In genomic region chr8:120307528-120307927, GRCm38 (mm10) we compare ENCODE assay signal across 11 mouse cellular contexts.
DNase-seq lines count a peak whose midpoint lies in the region; ATAC-seq and TF ChIP-seq lines count a peak whose summit lies in the region.
"Had no signal": no experiment of that assay in that cellular context is flagged by ENCODE, and none has a peak within 500 bp of the region (broad histone marks: within the 10 kb centered on the region; RNA-seq: fewer than 3 reads in every experiment).

No protein-coding gene starts in this region.

- H3K36me3 ChIP-seq in forebrain, embryonic 14.5 days (ENCODE audit: control insufficient read depth, insufficient read depth, low read length): no peaks in the 10 kb centered on the region
- H3K36me3 ChIP-seq in intestine, embryonic 16.5 days (ENCODE audit: control insufficient read depth, insufficient read depth, low read length): no peaks in the 10 kb centered on the region
- no peaks in the 10 kb centered on the region for H3K36me3 ChIP-seq in neural tube, embryonic 14.5 days (ENCODE audit: control insufficient read depth, insufficient read depth, low read length)
- H3K36me3 ChIP-seq: limb, embryonic 13.5 days; stomach, embryonic 15.5 days had no signal

- WGBS in forebrain, embryonic 14.5 days: 38% methylated on average over 11 of the region's 11 CpGs
- WGBS in intestine, embryonic 16.5 days: 58% methylated on average over 11 of the region's 11 CpGs
- 40% methylated on average over 11 of the region's 11 CpGs for WGBS in neural tube, embryonic 14.5 days

- H3K27ac ChIP-seq in layer of hippocampus, adult 2 months: peak overlapping the region; percentile 88
- peak overlapping the region; percentile 84 for H3K27ac ChIP-seq in forebrain, embryonic 14.5 days (ENCODE audit: low read depth, low read length)
- H3K27ac ChIP-seq in intestine, embryonic 16.5 days (ENCODE audit: low read length): no peak overlapping the region
- peak overlapping the region; percentile 70 for H3K27ac ChIP-seq in neural tube, embryonic 14.5 days (ENCODE audit: low read depth, low read length)

- no peak overlapping the region for H3K4me3 ChIP-seq in layer of hippocampus, adult 2 months
- H3K4me3 ChIP-seq in forebrain, embryonic 14.5 days (ENCODE audit: low read depth, low read length): no peak overlapping the region
- no peak overlapping the region for H3K4me3 ChIP-seq in intestine, embryonic 16.5 days (ENCODE audit: low read length)
- H3K4me3 ChIP-seq in neural tube, embryonic 14.5 days (ENCODE audit: low read depth, low read length): no peak overlapping the region
- H3K4me3 ChIP-seq: limb, embryonic 13.5 days; myocyte; stomach, embryonic 15.5 days had no signal

- DNase-seq in layer of hippocampus, adult 2 months (ENCODE audit: low spot score in 2 of 2): no peak
- DNase-seq in layer of hippocampus, adult 9-11 months: no peak
- no peak for DNase-seq in forebrain, embryonic 14.5 days (ENCODE audit: low spot score)
- no peak for DNase-seq in embryo, embryonic 11 days
- DNase-seq in right cerebral cortex, postnatal 36 days (ENCODE audit: low spot score in 2 of 2): no peak
- DNase-seq: right cerebral cortex, postnatal 14 days had no signal

- H3K4me2 ChIP-seq in forebrain, embryonic 14.5 days (ENCODE audit: low read length): 0 out of 2 replicates have a peak overlapping the region, but pooled peaks have one; percentile 4
- no peak overlapping the region for H3K4me2 ChIP-seq in intestine, embryonic 16.5 days (ENCODE audit: low read depth, low read length)
- no peak overlapping the region for H3K4me2 ChIP-seq in neural tube, embryonic 14.5 days (ENCODE audit: low read depth, low read length)
- H3K4me2 ChIP-seq: limb, embryonic 13.5 days; stomach, embryonic 15.5 days had no signal

- peaks cover 53% of the 10 kb centered on the region for H3K4me1 ChIP-seq in forebrain, embryonic 14.5 days (ENCODE audit: control insufficient read depth, insufficient read depth, low read length)
- peaks cover 45% of the 10 kb centered on the region for H3K4me1 ChIP-seq in intestine, embryonic 16.5 days (ENCODE audit: control insufficient read depth, insufficient read depth, low read length)
- H3K4me1 ChIP-seq in neural tube, embryonic 14.5 days (ENCODE audit: control insufficient read depth, insufficient read depth, low read length): peaks cover 48% of the 10 kb centered on the region

- no peaks in the 10 kb centered on the region for H3K27me3 ChIP-seq in forebrain, embryonic 14.5 days (replicated peaks; ENCODE audit: control insufficient read depth, insufficient read depth, low read length)
- H3K27me3 ChIP-seq in intestine, embryonic 16.5 days (replicated peaks; ENCODE audit: control insufficient read depth, insufficient read depth, low read length): no peaks in the 10 kb centered on the region
- no peaks in the 10 kb centered on the region for H3K27me3 ChIP-seq in neural tube, embryonic 14.5 days (ENCODE audit: control insufficient read depth, insufficient read depth, low read length)
- H3K27me3 ChIP-seq: limb, embryonic 13.5 days had no signal

- ATAC-seq in forebrain, embryonic 14.5 days: peak; percentile 1; the same call in 1 of the 2 replicates
- peak; percentile 14; the same call in 1 of the 2 replicates for ATAC-seq in intestine, embryonic 16.5 days
- ATAC-seq in neural tube, embryonic 14.5 days (ENCODE audit: low read depth): no peak

- H3K9ac ChIP-seq in forebrain, embryonic 14.5 days (ENCODE audit: low read length): peak overlapping the region; percentile 29
- 0 out of 2 replicates have a peak overlapping the region, but pooled peaks have one; percentile 7 for H3K9ac ChIP-seq in intestine, embryonic 16.5 days (ENCODE audit: low read depth, low read length)
- H3K9ac ChIP-seq in neural tube, embryonic 14.5 days (replicated peaks; ENCODE audit: low read depth, low read length): no peak overlapping the region
- H3K9ac ChIP-seq: stomach, embryonic 15.5 days had no signal

- no peaks in the 10 kb centered on the region for H3K9me3 ChIP-seq in forebrain, embryonic 14.5 days (replicated peaks; ENCODE audit: control insufficient read depth, low read length)
- H3K9me3 ChIP-seq in intestine, embryonic 16.5 days (ENCODE audit: control insufficient read depth, low read length): no peaks in the 10 kb centered on the region
- H3K9me3 ChIP-seq in neural tube, embryonic 14.5 days (ENCODE audit: control insufficient read depth, low read length): no peaks in the 10 kb centered on the region
- H3K9me3 ChIP-seq: limb, embryonic 13.5 days; stomach, embryonic 15.5 days had no signal

- TF ChIP-seq CTCF in layer of hippocampus, adult 2 months (conservative IDR thresholded peaks at IDR 0.05): no peak
